Mouse (Mus musculus) right cerebral cortex, postnatal 4 days (tissue): ENCODE results near the gene Kremen2.
"Not testable (repeated sequence)": the region's sequence is repeated elsewhere in the genome, so short reads cannot be mapped to it uniquely, and the experiment has no call there.

Experiments
- DNase-seq: peaks from one replicate; pipeline ENCODE4 v3.0.0-alpha.2; 2022

Gene Kremen2

GRCm38 (mm10) chr17:23745301-23746251 is at the start of gene Kremen2:
Kremen2 (minus strand) TSS chr17:23745833.
- DNase-seq, result no peak

DNA sequence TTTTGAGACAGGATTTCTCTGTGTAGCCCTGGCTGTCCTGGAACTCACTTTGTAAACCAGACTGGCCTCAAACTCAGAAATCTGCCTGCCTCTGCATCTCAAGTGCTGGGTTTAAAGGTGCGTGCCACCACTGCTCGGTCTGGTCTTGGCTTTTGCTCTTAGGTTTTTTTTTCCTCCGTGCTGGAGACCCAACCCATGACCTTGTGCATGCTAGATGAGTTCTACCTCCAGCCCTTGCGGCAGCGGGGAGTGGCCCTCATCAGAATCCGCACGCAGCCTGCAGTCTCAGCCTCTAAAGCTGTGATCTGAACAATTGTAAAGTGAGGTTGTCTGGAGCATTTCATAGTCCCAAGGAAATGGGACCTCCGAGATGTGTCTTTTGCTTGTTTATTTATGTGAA is 49.7 kb upstream of the Kremen2 start:
- DNase-seq, result no peak

GRCm38 (mm10) chr17:23791079-23791357 is 45.4 kb upstream of the Kremen2 start:
- no peak for DNase-seq

DNA sequence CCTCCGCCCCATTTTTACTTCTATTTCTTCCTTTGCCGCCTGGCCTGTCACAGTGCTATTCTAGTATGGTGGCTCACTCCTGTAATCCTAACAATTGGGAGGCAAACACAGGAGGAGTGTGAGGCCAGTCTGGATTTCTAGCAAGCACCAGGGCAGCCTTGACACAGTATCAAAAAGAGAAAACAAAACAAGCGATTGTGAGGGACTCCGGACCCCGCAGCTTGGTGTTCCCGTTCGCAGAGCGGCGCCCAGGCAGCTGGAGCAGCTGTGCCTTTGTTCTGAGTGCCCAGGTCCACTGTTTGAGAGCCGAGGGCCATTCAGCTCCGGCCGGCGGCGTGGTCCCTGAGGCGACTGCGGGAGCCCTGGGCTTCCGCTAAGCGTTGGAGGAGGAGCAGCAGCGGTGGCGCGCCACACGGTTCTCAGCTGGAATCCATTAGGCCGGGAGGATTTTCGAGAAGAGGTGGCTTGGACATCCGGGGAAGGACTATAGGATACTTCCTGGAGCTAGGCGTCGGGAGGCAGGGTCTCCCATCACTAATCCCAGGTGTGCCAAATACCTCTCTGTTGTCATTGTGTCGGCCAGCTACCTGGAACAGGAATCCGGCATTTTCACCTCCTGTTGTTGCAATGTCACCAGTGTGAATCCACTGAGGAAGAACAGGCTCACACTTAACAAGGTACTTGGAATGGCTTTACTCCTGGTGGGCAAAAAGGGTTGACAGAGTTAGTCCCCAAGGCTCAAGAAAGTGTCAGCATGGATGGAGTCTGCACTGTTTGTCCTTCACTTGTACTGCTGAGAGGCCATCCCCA is 44.8 kb upstream of the Kremen2 start, which contains the start of gene Srrm2:
Srrm2 (plus strand) TSS at position 264 of the 810 bp plus-strand sequence.
- peak; percentile 65 for DNase-seq

DNA sequence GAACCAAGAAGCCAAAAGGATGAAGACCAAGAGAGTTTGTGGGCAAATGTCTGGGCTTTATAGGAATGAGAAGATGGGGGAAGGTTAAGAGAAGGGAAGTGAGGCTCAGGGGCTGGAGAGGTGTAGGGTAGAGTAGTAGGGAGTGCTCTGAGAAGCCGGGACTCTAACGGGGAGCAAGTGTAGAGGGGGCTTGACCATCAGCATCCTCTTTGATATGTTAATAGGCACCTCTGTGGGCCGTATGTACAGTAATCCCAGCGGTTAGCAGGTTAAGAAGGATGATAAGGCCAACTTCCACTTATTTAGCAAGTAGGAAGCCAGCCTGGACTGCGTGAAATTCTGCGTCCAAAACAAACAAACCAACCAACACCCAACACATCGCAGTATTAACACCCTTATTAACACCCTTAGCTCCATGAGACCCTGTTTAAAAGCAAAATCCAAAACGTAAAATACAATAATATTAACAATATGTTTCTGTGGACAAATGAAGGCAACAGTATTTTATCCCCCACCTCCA is 44.2 kb upstream of the Kremen2 start:
- DNase-seq, result no peak

GRCm38 (mm10) chr17:23788973-23789372 is 43.3 kb upstream of the Kremen2 start:
- no peak for DNase-seq

- DNase-seq, result peak; percentile 36
Measured at GRCm38 (mm10) chr17:23786510-23786931, 40.9 kb upstream of the Kremen2 start.

DNA sequence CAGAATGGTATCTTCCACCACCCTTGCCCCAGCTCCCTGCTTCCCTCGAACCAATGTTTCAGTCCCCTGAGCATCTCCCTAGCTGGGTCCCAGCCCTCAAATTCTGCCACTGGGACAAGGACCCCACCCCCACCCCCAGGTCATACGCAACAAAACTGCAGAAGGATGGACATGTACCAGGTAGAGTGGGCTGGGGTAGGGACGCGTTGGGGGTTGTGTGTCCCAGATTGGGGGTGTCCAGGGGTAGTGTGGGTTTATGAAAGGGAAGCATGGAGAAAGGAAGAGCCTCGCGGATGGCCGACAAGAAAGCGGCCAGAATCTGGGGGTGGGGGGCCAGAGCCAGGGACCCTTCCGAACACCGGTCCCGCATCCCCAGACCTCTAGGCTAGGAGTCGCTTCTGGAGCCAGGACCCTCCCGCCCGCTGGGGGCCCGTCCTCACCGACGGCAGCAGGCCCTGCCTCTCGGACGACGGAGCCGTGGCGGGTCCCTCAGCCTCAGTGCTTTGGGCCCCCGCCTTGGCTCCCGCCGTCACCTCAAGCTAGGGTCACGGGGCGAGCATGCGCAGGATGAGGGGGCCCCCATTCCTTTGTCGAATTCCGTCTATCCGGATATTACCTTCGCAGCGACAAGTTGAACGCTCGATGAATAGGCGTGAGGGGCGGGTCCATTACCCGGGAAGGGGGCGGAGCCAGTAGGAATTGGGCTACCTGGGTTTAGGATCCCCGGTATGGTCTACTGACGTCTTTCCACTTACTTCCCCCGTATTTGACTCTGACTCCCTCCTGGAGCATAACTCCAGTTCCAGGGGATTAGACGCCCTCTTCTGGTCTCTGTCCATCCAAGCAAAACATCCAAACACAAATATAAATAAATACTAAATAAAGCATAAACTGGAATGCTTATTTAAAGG is 40.2 kb upstream of the Kremen2 start, which contains the start of gene Flywch2:
Flywch2 (minus strand) TSS at position 521 of the 911 bp plus-strand sequence.
- DNase-seq, result peak; percentile 84

DNA sequence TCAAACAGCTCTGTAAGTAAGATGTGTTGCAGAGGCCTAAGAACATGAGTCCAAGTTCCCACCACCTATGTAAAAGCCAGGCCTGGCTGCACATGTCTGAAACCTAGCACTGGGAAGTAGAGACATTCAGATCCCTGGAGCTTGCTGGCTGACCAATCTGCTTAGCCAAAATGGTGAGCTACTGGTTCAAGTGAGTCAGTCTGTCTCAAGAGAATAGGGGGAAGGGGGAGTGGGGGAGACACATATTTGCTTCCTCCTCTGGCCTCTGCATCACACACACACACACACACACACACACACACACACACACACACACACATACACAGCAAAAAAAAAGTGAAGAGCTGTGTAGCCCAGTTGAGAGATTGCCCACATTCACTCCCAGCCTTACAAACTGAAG is 37.7 kb upstream of the Kremen2 start:
- DNase-seq, result no peak

DNA sequence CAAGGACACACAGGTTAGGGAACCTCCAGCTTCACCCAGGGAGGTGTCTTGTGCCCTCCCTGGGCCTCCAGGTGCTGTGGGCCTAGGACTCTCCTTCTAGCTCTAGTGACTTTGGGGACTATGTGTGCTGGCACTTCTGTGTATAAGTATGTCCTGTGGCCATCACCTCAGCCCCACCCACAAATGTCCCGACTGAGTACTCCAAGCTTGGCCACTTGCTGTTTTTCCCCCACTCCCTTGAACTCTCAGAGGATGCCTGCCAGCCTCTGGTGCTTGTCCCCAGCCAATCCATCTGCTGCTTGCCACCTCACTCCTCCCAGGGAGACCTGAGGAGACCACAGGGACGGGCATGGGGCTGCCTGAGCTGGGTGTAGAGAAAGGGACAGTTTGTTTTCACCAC is 32.8 kb upstream of the Kremen2 start:
- DNase-seq, result no peak

- no peak for DNase-seq
Measured at GRCm38 (mm10) chr17:23777141-23777540, 31.5 kb upstream of the Kremen2 start.

DNA sequence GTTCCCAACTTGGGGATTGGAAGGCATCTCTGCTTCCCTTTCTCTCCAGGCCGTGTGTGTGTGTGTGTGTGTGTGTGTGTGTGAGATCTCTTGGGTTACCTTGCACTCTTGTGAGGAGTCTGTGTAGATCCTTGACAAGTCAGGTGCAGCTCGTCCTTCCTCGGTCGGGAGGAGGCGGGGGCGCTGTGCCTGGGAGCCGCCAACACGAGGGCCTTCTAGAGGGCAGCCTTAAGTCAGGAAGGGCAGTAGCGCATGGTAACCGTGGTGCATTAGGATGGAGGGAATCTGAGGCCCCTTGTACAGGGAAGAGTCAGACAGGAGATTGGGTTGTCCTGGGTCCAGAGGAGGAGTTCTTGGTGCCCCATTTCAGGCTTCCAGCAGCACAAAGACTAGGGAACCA is 30.6 kb upstream of the Kremen2 start:
- DNase-seq, result no peak

DNA sequence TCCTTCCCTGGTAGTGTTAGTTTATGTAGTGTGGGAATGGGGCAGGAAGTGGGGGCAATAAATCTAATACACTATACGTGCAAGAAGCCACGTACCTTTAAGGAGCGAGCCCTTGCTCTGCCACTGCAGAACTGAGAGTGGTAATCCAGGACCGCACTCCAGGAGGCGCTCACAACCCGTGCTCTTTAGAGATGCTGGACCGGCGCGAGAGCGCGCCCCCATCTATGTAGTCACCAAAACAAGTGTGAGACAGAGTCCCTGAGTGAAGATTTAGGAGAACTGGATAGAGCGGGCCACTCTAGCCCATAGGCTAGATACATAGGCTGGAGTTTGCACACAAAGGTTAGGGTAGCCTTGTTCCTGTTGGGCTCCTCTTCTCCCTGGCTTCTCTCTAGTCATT is 28.5 kb upstream of the Kremen2 start:
- DNase-seq, result peak; percentile 73

DNA sequence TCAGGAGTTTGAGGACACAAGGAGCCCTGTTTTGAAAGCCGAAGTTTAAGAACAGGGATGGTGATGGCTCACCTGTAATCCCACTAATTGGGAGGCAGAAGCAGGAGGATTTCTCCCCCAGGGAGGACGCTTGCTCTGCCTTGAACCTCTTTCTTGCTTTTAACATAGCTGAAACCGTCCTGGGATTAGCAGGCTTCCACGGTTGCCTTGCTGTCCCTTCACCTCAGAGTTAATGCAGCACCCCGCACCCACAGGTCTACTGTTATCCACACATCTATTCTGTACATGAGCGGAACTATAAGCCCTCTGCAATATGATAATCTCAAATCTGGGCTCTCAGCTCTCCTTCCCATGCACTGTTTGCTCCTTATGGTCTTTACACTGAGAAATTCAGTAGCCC is 28.0 kb upstream of the Kremen2 start:
- DNase-seq, result no peak

GRCm38 (mm10) chr17:23772219-23772556 is 26.6 kb upstream of the Kremen2 start:
- DNase-seq, result not testable (repeated sequence)

GRCm38 (mm10) chr17:23771284-23772218 is 25.9 kb upstream of the Kremen2 start, which contains the start of gene Flywch1:
Flywch1 (minus strand) TSS chr17:23771602.
- DNase-seq, result peak; percentile 99

DNA sequence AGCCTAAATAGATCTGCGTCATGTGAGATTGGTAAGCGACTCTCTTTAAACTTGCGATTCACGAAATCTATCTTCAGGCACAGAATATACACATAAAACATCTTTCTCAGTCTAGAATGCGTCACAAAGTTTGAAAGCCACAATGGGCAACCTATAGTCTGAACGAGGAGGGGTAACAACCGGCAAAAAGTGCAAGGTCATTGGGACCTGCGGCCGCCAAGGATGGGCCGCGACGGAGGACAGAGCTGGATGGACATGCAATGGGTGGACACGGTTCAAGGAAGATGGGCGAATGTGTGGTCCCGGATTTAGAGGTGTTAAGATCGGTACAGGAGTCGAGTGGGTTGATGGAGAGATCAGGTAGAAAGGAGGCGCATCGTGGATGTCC is 25.3 kb upstream of the Kremen2 start:
- DNase-seq, result no peak

- DNase-seq, result no peak
Measured at GRCm38 (mm10) chr17:23770493-23770892, 24.9 kb upstream of the Kremen2 start.

- DNase-seq, result no peak
Measured at GRCm38 (mm10) chr17:23762976-23763375, 17.3 kb upstream of the Kremen2 start.

DNA sequence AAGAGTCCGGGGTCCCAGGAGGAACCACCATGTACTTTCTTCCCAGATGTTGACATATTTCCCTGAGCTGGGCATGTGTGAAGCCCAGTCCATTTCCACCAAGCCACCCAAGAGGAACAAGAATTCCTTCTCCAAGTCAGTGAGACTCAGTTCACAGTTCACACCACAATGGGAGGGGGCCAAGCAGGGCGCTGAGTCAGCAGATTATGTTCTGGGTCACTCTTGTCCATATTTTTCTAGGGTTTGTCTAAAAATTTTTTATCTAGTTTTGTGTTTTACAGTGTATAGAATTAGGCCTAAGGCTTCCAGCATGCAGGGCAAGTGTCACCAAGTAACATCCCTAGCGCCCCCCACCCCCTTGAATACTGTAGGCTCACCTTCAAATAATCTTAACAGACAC is 15.5 kb upstream of the Kremen2 start:
- no peak for DNase-seq

DNA sequence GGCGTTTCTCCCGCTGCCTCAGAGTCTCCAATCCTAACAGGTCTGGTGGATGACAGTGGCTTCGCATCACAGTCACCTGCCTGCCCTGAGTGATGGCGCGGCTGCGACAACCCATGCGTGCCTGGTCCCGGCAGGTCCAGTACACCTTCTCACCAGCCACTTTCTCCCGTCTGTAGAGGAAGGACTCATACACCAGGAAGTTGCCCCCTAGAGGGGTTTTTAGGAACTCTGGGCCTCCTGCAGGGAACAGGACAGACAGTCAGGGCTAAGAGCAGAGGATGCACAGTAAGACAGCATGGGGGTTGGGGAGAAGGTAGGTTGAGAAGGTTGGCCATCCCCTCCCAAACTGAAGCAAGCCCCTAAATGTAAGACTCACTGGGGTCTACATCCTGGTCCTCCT is 14.6 kb upstream of the Kremen2 start:
- no peak for DNase-seq
